Mouse (Mus musculus): ENCODE measurements at regions not wholly inside any gene's neighbourhood (a gene's known extent, or its start where the extent isn't known, plus 50 kb on each side); places are given as distances from the start of the nearest gene placed in this dataset.

- H3K27ac ChIP-seq = no peak overlapping the region
- no peak for DNase-seq (ENCODE audit: low spot score in 2 of 2)
- TF ChIP-seq CTCF (conservative IDR thresholded peaks at IDR 0.05) = no peak
- no peak overlapping the region for H3K4me3 ChIP-seq
Measured at GRCm38 (mm10) chr12:92186448-92187132, 337.6 kb upstream of the Sel1l start.

- Histone ChIP-seq H3K4me3 (no peak overlapping the region), H3K27ac (no peak overlapping the region)
- TF ChIP-seq CTCF (conservative IDR thresholded peaks at IDR 0.05) = no peak
- DNase-seq (ENCODE audit: low spot score in 2 of 2) = no peak
Measured at GRCm38 (mm10) chr12:92179292-92179691, 330.3 kb upstream of the Sel1l start.

GRCm38 (mm10) chr12:92156726-92157125, 307.8 kb upstream of the Sel1l start:
- DNase-seq (ENCODE audit: low spot score in 2 of 2) = no peak
- Histone ChIP-seq H3K27ac (no peak overlapping the region), H3K4me3 (no peak overlapping the region)
- TF ChIP-seq CTCF (conservative IDR thresholded peaks at IDR 0.05) = no peak

GRCm38 (mm10) chr12:92152922-92153235, 303.9 kb upstream of the Sel1l start:
- DNase-seq (ENCODE audit: low spot score in 2 of 2) = no peak
- TF ChIP-seq CTCF (conservative IDR thresholded peaks at IDR 0.05) = no peak
- H3K4me3 ChIP-seq = no peak overlapping the region
- no peak overlapping the region for H3K27ac ChIP-seq

GRCm38 (mm10) chr12:92152043-92152921, 303.3 kb upstream of the Sel1l start:
- TF ChIP-seq CTCF (conservative IDR thresholded peaks at IDR 0.05) = no peak
- H3K4me3 ChIP-seq = no peak overlapping the region
- peak; percentile 12 to 36 for DNase-seq (ENCODE audit: low spot score in 2 of 2)
- H3K27ac ChIP-seq = no peak overlapping the region

GRCm38 (mm10) chr12:92137539-92137938, 288.6 kb upstream of the Sel1l start:
- no peak for DNase-seq (ENCODE audit: low spot score in 2 of 2)
- H3K27ac ChIP-seq = no peak overlapping the region
- TF ChIP-seq CTCF (conservative IDR thresholded peaks at IDR 0.05) = no peak
- H3K4me3 ChIP-seq = no peak overlapping the region

- TF ChIP-seq CTCF (conservative IDR thresholded peaks at IDR 0.05) = no peak
- no peak overlapping the region for H3K4me3 ChIP-seq
- H3K27ac ChIP-seq = no peak overlapping the region
- DNase-seq (ENCODE audit: low spot score in 2 of 2) = no peak
Measured at GRCm38 (mm10) chr12:92127648-92128047, 278.7 kb upstream of the Sel1l start.

GRCm38 (mm10) chr12:92120164-92120815, 271.3 kb upstream of the Sel1l start:
- H3K27ac ChIP-seq = no peak overlapping the region
- no peak for TF ChIP-seq CTCF (conservative IDR thresholded peaks at IDR 0.05)

GRCm38 (mm10) chr12:92109615-92110014, 260.7 kb upstream of the Sel1l start:
- no peak overlapping the region for H3K4me3 ChIP-seq
- TF ChIP-seq CTCF (conservative IDR thresholded peaks at IDR 0.05) = no peak
- DNase-seq (ENCODE audit: low spot score in 2 of 2) = no peak
- H3K27ac ChIP-seq = no peak overlapping the region

More at GRCm38 (mm10) chr12:92120164-92120815, 271.3 kb upstream of the Sel1l start:
- DNase-seq (ENCODE audit: low spot score in 2 of 2) = no peak
- H3K4me3 ChIP-seq = no peak overlapping the region

- no peak for DNase-seq (ENCODE audit: low spot score in 2 of 2)
Measured at GRCm38 (mm10) chr12:92100080-92100479, 251.1 kb upstream of the Sel1l start.

GRCm38 (mm10) chr12:92092794-92093365, 243.9 kb upstream of the Sel1l start:
- no peak for TF ChIP-seq CTCF (conservative IDR thresholded peaks at IDR 0.05)
- DNase-seq (ENCODE audit: low spot score in 2 of 2) = no peak
- Histone ChIP-seq H3K4me3 (no peak overlapping the region), H3K27ac (no peak overlapping the region)

More at GRCm38 (mm10) chr12:92100080-92100479, 251.1 kb upstream of the Sel1l start:
- no peak overlapping the region for H3K27ac ChIP-seq
- no peak overlapping the region for H3K4me3 ChIP-seq
- no peak for TF ChIP-seq CTCF (conservative IDR thresholded peaks at IDR 0.05)

- TF ChIP-seq CTCF (conservative IDR thresholded peaks at IDR 0.05) = no peak
Measured at GRCm38 (mm10) chr12:92073209-92073608, 224.3 kb upstream of the Sel1l start.

GRCm38 (mm10) chr12:92062731-92063130, 213.8 kb upstream of the Sel1l start:
- no peak for TF ChIP-seq CTCF (conservative IDR thresholded peaks at IDR 0.05)
- Histone ChIP-seq H3K27ac (no peak overlapping the region), H3K4me3 (no peak overlapping the region)
- no peak for DNase-seq (ENCODE audit: low spot score in 2 of 2)

More at GRCm38 (mm10) chr12:92073209-92073608, 224.3 kb upstream of the Sel1l start:
- Histone ChIP-seq H3K27ac (peak overlapping the region; percentile 82), H3K4me3 (no peak overlapping the region)
- DNase-seq (ENCODE audit: low spot score in 2 of 2) = peak; percentile 67 to 85

Measured in layer of hippocampus, adult 2 months (tissue).